Mouse (Mus musculus): ENCODE data around the gene Znrf4.

DNA sequence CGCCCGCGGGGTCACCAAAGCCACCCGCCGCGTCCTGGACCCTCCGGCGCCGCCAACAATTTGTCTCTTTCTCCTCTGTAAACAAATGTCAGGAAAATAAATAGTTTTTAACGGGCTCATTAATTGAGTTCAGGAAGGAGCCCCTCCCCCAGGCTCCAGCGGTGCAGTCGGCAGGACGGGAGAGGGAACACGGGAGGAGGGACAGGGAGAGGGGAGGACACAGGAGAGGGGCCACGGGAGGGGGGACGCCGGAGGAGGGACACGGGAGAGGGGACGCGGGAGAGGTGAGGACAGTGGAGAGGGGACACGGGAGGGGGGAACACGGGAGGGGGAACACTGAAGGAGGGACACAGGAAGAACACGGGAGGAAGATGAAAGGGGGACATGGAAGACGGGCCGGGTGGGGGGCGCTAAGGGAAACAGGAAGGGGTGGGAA is 42.2 kb downstream of the Znrf4 start:
- TF ChIP-seq MAX (IDR thresholded peaks at IDR 0.05) (no peak), CEBPB (IDR thresholded peaks at IDR 0.05; ENCODE audit: low read depth) (no peak), USF1 (IDR thresholded peaks at IDR 0.05; ENCODE audit: low read depth) (no peak)

All from C2C12 (cell line).